Mouse (Mus musculus) neutrophil, adult 65 days (primary cell): ENCODE data around the gene Ptpdc1. TPM values are rescaled to one million over a fixed set of nuclear protein-coding genes. Genes with fewer than 3 reads are reported as not detected.

ENCODE experiments used
- total RNA-seq: library from RNA; stranded (reverse); gene quantifications from 2 replicates; pipeline ENCODE4 v1.2.4, GENCODE M21; 2023

Gene Ptpdc1
- total RNA-seq = 1.3 and 1.4 TPM in 2 replicates

DNA sequence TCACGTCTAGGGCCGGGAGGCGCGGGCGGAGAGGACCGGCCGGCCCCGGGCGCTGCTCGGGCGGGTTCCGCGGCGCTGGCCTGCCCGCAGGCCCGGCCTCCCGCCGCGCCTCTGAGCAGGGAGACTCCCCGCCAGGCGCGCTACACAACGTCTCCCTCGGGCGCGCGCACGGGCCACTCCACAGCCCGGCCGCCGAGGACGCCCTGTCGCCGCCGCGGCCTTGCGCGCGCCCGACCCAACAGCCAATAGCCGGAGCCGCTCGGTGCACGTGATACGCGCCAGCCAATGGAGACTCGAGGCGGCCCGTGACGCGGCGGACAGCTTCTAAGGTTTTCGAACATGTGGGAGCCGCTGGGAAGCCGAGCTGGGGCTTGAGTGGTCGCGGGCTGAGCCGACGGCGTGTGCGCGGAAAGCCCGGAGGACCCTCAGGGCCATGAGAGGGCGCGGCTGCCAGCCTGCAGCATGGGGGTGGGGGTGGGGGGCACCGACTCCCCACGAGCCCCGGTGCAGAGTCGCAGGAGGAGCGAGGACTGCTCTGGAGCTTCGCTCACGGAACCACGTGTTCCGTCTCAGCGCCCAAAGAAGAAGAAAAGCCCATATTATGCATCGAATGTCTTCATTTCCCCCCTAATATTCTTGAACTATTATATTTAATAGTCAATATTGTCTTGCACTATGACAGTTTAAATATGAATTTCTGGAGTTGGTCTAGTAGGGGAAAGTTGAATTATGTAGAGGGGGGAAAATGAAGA lies at the start of gene Ptpdc1:
Gene Ptpdc1 (minus strand): TSS at position 232 of the 752 bp plus-strand sequence.

DNA sequence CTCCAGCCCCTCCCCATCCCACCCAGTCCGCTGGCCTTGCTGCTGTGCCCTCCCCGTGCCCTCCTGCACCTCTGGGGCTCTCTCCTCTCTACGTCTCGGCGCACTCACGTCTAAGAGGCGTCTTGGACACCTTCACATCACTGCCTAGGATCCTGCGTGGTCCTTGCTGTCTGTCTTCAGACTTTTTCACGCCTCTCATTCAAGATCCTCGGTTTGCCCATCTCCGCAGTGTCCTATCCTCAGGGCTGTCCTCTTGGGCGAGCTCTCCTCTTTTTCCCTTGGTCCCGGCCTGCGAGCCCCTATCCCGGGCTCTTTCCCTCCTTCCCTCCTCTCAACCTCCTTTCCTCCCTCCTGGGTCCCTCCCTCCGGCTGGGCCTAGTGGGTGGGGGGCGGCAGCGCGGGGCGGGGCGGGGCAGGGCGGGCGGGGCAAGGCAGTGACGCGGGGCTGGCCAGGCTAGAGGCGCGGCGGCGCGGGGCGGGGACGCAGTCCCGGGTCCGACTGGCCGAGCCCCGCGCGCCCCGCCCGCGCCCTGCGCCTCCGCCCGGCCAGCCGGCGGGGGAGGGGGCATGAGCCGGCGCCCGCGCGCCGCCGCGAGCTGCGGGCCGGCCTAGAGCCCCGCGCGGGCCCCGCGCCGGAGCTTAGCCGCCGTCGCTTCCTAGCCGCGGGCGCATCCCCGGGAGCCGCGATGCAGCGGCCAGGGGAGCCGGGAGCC lies 37.1 kb upstream of the Ptpdc1 start, which contains the start of gene Barx1:
Gene Barx1 (plus strand): TSS at position 568 of the 713 bp plus-strand sequence.

Other genes with a start within 250 kb of the Ptpdc1 start
- gene Zfp169, start 112.2 kb downstream of the Ptpdc1 start, total RNA-seq = 7.2 and 12.5 TPM in 2 replicates
- not detected in 2 replicates for gene A830005F24Rik, start 112.1 kb downstream of the Ptpdc1 start, total RNA-seq
- not detected in 2 replicates for gene Barx1, start 37.3 kb upstream of the Ptpdc1 start, total RNA-seq
- 27.4 and 28.6 TPM in 2 replicates for gene Phf2, start 245.5 kb upstream of the Ptpdc1 start, total RNA-seq